Mouse (Mus musculus): ENCODE results near the gene Apc2.

DNA sequence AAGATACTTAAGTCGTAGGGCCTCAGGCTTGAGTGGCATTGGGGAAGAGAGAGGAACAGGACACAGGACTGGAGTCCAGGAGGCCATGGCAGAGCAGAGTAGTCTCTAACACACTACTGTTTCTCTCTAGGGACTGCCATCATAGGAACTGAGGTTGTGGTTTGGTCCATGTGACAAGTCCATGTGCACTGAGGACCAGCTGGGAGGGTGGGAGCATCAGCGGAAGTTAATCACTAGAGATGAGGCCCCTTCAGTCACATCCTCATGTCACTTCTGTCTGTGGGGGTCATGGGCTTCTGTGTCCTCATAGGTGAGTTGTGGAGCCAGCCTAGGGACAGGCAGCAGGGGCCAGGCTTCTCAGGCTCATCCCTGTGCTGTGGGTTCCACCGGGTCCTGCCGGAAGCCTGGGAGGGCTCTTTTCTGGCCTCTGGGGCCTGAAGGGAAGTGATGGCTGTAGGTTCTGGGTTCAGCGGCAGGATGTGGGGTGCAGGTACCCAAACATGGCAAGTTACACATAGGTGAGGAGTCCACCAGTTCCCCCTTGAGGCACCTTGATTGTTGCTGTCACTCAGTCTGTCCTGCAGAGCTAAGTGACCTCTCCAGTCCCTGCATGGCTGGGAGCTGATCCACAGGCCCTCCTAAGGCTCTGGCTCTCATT lies 24.5 kb upstream of the Apc2 start:
- TF ChIP-seq CTCF (IDR thresholded peaks at IDR 0.05; ENCODE audit: borderline replicate concordance, control insufficient read depth, extremely low read depth, insufficient read depth, low read length, poor library complexity) = no peak
- TF ChIP-seq POLR2A (IDR thresholded peaks at IDR 0.05; ENCODE audit: control insufficient read depth, extremely low read depth, insufficient read depth, low read length, poor library complexity) = no peak
